Comparison of ENCODE assay signal across 8 mouse cellular contexts in the genomic region with DNA sequence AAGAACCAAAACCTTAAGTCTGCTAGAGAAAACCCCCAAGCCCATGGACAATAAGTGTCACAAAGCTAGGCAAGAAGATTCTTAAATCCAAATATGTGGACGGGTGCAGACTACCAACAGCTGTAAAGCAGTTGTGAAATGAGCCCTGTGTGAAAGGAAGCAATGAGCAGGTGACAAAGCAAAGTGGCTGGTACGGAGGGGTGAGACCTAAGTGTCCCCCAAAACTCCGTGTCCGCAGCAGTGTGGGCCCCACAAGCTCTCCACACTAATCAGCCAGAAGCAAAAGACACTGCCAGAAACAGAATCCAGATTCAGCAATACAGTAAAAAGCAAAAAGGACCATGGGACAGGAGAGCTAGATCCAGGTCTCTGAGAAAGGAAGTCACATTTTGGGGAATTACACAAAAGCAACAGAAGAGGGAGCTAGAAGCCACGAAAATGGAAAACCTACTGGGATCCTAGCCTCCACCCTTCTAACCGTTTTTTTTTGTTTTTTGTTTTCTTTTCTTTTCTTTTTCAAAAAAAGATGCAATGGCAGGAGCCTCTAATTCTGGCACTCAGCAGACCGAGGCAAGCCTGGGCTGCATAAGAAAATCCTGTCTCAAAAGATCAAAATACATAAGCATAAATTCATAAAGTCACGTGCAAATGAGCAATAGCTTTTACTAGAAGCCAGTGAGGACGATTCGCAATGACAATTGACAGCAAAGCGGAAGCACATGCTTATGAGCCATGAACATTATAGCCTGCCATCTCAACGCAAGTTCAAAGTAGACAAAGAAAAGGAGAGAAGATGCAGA. TPM values are rescaled to one million over a fixed set of nuclear protein-coding genes. Genes with fewer than 3 reads are reported as not detected.
DNase-seq lines count a peak whose midpoint lies in the region; ATAC-seq and TF ChIP-seq lines count a peak whose summit lies in the region.

No protein-coding gene starts in this region.

- H3K9me3 ChIP-seq in heart, embryonic 15.5 days (replicated peaks), result no peaks in the 10 kb centered on the region

- no peaks in the 10 kb centered on the region for H3K4me1 ChIP-seq in heart, embryonic 15.5 days (replicated peaks)
- H3K4me1 ChIP-seq in thymus, adult 2 months (replicated peaks; ENCODE audit: control insufficient read depth, insufficient read depth, low read length), result no peaks in the 10 kb centered on the region

- no peak for TF ChIP-seq POLR2A in thymus, adult 2 months (IDR thresholded peaks at IDR 0.05; ENCODE audit: control insufficient read depth, extremely low read depth, insufficient read depth, low read length, poor library complexity)

- no peak overlapping the region for H3K9ac ChIP-seq in heart, embryonic 15.5 days

- no peaks in the 10 kb centered on the region for H3K27me3 ChIP-seq in heart, embryonic 15.5 days
- no peaks in the 10 kb centered on the region for H3K27me3 ChIP-seq in thymus, adult 2 months (ENCODE audit: control insufficient read depth, insufficient read depth, low read length)

- peak overlapping the region; percentile 26 for H3K4me3 ChIP-seq in heart, embryonic 15.5 days
- H3K4me3 ChIP-seq in thymus, adult 2 months (ENCODE audit: control insufficient read depth, insufficient read depth, low read length), result no peak overlapping the region

- no peak for ATAC-seq in heart, embryonic 15.5 days (replicated peaks; ENCODE audit: insufficient number of reproducible peaks, insufficient read depth, low FRiP score, low read depth)

- 34% methylated on average over 12 of the region's 12 CpGs for WGBS in heart, embryonic 15.5 days
- 20% methylated on average over 12 of the region's 12 CpGs for WGBS in thymus, adult 2 months

- no peak for TF ChIP-seq CTCF in thymus, adult 2 months (IDR thresholded peaks at IDR 0.05; ENCODE audit: borderline replicate concordance, control insufficient read depth, extremely low read depth, insufficient read depth, low read length, poor library complexity)

- H3K27ac ChIP-seq in heart, embryonic 15.5 days, result no peak overlapping the region
- peak overlapping the region; percentile 71; the same call in 1 of the 2 replicates for H3K27ac ChIP-seq in thymus, adult 2 months (ENCODE audit: control insufficient read depth, insufficient read depth, low read length)

- H3K4me2 ChIP-seq in heart, embryonic 15.5 days, result peak overlapping the region; percentile 49

- no peaks in the 10 kb centered on the region for H3K36me3 ChIP-seq in heart, embryonic 15.5 days
- no peaks in the 10 kb centered on the region for H3K36me3 ChIP-seq in thymus, adult 2 months (ENCODE audit: control insufficient read depth, insufficient read depth, low read length)

- peak; percentile 3 to 29 for DNase-seq in frontal cortex, postnatal 36 days (ENCODE audit: low spot score in 2 of 2)
- DNase-seq in frontal cortex, postnatal 25 days (ENCODE audit: low spot score in 2 of 2), result no peak
- DNase-seq in R1 (ENCODE audit: low read depth, low spot score), result peak; percentile 37
- peak; percentile 75 for DNase-seq in embryo, embryonic 10.5 days (ENCODE audit: low spot score)
- DNase-seq in layer of hippocampus, adult 9-10 months (ENCODE audit: low spot score), result peak; percentile 35
- DNase-seq in mesoderm, embryonic 11.5 days (ENCODE audit: low read depth, low spot score), result peak; percentile 41
- peak; percentile 19 for DNase-seq in thymus, adult 2 months

RNA-seq across cellular contexts. Expression of a gene that starts 46.4 kb away (rescaled TPM):
- polyA plus RNA-seq in heart, embryonic 15.5 days (2015; fragmentation: Nextera tagmentation; extraction: Ambion mirVana), result 0.26 and 0.80 TPM in 2 replicates
- 1.8 and 2.4 TPM in 2 replicates for polyA plus RNA-seq in thymus, adult 2 months (2012; rRNA removed)

Comparison
In these comparisons a context has a peak if more than half of its experiments do, and no peak if none do; other contexts are left out.
1. DNase-seq: peak in frontal cortex, postnatal 36 days (2 of 2), R1 (single experiment), embryo, embryonic 10.5 days (single experiment), layer of hippocampus, adult 9-10 months (single experiment), mesoderm, embryonic 11.5 days (single experiment) and thymus, adult 2 months (single experiment); none in frontal cortex, postnatal 25 days (0 of 2).